Mouse (Mus musculus) frontal cortex, postnatal 36 days (tissue): ENCODE measurements at regions not wholly inside any gene's neighbourhood (a gene's known extent, or its start where the extent isn't known, plus 50 kb on each side); places are given as distances from the start of the nearest gene placed in this dataset.
A peak's percentile ranks its signal among the peaks of the same experiment; 100 is the strongest.

ENCODE experiments used
- DNase-seq, 2 experiments: peaks; one replicate each; pipeline ENCODE4 v3.0.0; 2022; ENCODE audit warnings: low spot score in 2 of 2

DNA sequence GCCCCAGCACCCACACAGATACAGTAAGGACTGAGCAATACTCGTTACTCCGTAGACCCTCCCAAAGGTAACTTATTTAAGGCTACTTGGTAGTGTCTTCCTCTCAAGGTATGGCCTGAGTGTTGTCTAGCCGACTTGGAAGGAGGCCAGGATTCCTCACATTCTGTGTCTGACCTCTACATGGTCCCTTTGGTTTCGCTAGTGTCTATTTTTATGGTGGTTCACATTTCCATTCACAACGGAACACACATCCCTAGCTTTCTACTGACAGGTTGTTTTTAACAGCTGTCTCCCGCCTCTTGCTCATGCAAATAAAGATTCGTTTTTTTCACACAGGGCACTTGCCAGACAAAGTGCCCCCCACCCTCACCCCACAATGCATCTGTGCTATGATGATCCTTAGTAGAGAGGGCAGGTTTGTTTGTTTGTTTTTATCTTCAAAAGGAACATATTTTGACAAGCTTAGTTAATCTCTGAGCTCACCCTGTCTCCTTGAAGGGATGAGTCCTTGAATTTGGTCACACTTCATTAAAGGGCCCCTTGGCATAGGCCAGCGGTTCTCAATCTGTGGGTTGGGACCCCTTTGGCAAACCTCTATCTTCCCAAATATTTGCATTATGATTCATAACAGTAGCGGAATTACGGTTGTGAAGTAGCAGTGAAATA lies 52.7 kb downstream of the Phlda1 start:
- DNase-seq: no peak

DNA sequence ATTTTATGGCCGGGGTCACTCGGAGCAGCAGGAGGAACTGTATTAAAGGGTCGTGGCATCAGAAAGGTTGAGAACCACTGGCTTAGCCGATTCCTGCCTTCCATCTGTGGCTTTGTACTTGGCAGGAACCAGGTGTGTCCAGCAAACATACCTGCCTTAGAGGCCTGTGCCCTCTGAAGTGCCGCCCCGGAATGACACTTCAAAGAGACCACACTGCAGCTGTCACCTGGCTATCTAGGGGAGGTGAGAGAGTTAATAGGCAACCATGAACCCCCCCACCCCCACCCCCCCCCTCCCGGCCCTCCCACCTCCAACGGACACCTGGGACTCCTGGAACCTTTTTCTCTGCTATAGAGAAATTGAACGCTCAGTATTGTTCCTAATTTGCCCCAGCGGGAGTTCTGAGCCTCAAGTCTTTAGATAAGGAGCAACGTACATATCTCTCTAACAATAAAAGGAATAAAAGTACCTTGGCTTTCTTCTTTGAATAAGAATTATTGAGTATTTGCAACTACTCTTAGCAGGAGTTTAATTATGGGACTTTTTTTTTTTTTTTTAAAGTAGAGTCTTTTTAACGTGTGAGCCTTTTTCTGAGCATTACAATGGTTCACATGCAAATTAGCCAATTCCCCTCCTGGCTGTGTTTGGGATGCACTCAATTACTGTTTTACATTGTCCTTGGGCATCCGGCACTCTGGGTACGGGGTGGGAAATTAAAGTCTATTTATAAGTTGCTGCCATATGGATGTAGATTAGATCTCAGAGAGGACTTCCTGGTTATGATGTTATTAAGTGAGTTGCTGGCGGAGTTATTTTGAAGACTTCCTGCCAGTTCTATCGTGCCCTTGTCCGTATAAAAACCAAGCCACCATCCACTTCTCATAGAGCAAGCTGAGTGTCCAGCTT lies 53.5 kb downstream of the Phlda1 start:
- DNase-seq: no peak

DNA sequence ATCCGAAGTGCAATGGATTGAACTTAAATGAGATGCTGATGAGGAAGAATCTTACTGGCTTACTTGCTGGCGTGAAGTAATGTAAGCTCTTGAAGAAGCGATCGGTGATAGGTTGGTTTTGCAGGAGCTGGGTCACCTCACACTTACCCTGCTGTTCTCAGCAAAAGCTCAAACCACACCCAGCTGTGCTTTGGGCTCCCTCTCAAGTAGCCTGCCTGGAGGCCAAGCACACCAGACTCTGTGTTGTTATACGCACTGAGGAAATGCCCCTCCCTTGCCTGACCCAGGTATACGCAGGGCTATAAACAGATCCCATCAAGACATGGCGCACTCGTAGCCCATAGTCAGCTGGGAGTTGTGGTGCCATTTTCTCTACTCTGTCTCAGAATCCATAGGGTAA lies 56.5 kb downstream of the Phlda1 start:
- no peak for DNase-seq

DNA sequence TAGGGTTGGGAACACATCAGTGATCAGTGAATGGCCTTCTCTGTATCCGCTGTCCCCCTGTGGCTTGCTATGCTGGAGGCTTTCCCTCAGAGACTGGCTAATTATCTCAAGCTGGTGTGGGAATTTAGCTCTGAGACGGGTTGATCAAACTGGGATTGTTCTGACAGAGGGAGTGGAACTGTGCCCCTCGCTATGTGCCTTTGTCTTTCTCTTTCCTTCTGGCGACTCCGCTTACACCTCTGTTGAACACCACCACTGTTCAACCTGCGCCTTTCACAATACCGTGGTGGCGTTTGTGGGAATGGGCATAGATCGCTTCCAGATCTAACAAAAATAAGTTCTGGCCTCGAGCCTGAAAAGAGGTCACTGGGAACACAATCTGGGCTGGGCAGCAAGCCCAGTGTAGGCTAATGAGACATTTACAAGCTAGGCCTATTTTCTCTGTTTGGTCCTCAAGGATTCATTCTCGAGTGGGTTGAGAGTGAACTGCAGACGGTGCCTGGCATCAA lies 60.8 kb downstream of the Phlda1 start:
- DNase-seq: peak; percentile 77 to 86

DNA sequence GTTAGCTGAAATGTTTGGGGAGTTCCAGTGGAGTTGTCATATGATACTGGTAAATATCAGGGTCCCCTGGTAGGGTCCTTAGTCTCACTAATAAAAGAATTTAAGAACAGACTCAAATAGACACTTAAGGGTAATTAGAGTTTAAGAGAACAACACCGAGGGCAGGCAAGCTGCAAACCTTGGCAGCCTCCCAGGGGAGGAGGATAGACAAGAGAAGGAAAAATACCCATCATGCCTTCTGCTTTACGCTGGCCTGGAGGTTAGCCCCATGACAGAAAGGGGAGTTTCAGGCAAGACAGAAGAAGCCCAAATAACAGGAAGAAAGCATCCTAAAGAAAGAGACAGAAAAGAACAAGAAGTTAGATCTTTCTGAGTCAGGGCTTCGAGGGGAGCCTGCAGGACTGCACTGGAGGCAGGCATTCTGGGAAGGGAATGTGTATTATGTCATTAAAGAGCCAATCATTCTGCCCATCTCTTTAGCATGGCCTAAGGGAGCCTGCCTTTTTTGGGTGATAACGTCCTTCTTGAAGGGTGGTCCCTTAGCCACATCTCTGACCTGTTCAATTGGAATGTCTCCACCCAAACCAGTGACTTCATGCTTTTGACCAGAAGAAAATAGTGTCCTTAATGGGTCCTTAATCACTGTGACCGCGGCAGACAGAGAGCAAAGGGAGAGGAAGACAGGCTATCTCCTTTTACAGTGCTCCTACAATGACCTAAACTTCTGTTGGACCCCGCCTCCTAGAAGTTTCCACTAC lies 64.6 kb downstream of the Phlda1 start:
- no peak for DNase-seq

DNA sequence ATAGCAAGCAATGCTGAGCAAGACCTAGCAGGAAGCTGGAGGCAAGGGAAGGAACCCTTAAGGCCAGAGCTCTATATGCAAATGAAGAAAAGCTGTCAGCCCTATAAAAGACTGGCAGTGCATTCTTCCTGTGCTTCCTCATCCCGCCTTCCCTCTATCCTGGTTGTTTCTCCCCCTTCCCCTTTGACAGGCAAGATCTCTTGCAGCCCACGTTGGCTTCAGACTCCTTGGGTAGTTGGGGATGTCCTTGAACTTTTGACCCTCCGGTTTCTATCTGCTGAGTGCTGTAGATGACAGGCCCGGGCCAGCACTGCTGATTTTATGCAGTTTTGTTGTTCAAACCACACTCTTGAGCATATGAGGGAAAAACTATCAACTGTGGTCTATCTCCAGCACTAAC lies 68.1 kb downstream of the Phlda1 start:
- no peak for DNase-seq

DNA sequence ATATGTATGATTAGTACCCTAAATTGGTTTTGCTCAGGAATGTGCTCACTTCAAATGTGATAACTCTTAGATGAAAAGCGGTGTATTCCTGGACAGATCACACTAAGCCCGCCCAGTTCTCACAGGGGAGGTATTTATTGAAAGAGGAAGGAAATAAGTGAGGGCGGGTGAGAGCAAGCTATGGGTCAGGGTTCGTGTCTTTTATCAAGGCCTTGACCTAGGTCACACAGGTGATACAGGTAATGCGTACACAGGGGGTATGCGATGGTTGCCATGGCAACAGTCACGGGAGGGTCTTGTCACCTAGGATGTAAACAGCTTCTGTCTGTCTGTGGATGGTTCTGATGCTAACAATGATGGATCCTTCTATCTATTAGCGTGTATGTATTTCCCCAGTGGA lies 68.7 kb downstream of the Phlda1 start:
- no peak for DNase-seq

DNA sequence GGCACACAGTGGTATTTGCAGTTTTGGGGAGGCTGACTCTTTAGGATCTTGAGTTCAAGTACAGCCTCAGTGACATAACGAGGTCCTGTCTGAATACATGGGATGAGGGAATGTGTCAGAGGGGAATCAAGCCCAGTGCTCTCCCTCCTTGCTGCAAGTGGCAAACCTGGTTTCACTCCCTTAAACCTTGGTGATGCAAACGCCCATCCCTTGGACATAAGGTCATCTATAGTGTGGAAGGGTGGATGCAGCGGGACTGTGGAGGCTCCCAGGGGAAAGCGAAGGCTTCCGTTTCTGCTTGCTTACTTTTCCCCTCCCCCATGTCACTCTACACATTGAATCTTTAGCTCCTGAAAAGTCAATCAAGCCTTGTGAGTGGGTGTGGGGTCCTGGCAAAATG lies 69.2 kb downstream of the Phlda1 start:
- DNase-seq: no peak

DNA sequence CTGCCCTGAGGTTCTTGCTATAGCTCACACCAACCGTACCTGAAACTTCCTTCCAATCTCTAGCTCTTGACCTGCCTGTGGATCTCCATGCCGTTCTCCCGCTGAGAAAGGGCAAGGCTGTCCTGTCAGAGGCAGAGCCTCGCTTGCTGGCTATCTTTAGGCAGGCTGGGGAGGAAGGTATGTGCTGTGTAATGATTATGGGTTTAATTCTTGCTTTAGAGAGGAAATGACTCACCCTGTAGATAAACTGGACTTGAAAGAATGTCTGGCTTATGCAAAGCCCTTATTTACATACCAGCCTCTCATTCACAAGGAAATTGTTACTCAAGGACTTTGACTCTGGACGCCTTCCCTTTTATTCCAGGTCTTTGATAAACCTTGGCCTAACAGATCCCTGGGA lies 69.8 kb downstream of the Phlda1 start:
- DNase-seq: no peak

DNA sequence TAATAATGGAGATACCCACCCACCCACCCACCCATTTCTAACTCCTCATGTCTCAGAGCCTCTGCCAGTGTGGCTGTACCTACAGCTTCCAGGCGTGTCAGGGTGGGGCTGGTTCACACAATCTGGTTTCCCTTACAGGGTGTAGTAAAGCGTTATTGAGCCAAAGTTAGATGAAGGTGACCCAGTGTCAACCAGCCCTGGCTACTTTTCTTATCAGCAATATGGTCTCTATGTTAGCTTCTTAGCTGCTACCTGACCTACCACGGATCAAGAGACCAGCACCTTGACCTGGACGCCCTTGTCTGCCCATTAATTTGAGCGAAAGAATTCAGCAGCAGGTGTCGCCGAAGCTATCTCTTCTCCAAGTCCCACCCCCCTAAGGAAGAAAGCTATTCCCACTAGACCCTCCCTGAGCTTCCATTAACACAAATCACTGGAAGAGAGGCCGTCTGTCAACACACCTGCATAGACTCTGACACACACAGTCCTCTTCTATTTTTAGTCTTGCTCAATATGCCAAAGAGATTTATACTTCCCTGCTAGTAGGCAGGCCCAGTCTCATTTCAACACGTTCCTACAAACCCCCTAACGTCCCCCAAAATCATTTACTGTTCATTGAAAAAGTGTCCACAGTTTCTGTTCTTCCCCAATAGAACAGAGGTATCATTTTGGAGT lies 70.4 kb downstream of the Phlda1 start:
- DNase-seq: no peak

DNA sequence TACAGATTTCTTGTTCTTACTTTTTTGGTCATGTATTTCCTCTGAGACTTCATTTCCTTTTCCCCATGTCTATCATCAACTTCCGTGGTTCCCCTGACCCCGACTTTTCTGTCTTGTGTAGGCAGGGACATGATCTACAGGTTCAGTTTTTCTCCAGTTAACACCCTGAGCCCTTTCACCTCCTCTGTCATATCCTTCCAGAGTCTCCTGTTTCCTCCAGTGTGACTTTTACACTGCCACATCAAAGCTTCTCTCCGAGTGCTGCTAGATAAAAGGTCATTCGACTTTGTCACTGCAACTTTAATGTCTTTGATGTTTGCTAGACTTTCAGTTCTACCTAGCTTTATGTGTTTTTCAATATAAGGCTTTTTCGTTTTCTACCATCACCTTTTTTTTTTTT lies 72.5 kb downstream of the Phlda1 start:
- DNase-seq: no peak

DNA sequence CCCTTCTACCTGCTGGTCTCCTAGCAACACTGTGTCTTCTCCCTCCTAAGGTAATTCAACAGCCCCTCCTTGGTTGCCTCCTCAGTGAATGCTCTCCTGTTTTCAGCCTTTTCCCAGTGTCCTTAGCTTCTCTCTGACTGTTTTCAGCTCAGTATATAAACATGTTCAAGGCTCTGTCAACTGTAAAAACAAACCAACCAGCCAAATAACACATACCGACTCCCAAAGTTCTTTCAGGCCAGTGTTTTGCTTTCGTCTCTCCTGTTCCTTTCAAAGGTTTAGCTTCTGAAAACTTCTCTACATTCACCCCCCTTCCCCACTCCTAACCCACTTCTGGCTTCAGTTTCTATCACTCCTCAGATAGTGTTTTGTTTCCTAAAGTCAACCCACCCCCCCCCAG lies 73.4 kb downstream of the Phlda1 start:
- no peak for DNase-seq

DNA sequence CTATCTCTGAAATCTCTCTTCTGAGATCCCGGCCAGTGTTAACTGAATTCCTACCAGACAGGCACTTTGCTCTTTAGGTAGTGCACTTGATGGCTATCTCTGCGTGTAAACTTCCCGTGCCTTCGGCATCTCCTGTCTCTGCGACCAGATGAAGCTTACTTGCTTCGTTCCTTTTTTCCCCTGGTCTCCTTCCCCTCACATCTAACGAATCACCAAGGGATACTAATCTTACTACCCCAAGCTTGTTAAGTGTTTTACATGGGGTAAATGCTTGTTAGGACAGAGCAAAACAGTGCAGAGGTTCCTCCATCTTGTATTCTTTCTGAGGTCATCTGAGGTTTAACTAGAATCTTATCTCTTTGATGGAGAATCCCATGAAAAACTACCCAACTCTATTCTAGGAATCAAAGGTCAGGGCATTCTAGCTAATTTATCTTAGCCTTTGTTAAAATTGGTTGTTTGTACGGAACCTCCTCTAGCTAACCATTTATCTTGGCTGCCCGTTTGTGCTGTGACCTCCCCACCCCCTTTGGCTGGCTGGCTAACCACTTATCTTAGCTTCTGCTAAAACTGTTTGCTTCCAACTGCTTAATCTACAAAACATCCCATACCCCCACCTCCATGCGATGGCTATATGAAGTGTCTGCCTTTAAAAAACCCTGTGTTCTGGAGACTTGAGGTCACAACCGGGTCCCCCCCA lies 74.5 kb downstream of the Phlda1 start:
- no peak for DNase-seq

DNA sequence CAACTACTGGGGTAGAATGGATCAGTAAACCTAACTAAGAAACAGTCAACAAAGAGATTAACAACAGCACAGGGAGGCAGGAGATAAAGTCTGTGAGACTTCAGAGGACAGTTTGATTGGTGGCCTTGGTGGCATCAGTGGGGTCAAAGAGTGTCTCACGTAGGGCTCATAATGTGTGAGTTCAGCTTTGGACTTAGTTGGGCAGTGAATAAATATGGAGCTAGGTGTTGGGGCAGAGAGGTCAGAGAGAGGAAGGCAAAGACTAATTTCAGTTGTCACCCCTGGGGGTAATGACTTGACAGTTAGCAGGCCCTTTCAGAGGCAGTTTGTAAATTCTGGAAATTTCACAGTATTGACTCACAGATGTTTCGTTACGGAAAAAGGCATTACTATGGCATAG lies 75.8 kb downstream of the Phlda1 start:
- no peak for DNase-seq

DNA sequence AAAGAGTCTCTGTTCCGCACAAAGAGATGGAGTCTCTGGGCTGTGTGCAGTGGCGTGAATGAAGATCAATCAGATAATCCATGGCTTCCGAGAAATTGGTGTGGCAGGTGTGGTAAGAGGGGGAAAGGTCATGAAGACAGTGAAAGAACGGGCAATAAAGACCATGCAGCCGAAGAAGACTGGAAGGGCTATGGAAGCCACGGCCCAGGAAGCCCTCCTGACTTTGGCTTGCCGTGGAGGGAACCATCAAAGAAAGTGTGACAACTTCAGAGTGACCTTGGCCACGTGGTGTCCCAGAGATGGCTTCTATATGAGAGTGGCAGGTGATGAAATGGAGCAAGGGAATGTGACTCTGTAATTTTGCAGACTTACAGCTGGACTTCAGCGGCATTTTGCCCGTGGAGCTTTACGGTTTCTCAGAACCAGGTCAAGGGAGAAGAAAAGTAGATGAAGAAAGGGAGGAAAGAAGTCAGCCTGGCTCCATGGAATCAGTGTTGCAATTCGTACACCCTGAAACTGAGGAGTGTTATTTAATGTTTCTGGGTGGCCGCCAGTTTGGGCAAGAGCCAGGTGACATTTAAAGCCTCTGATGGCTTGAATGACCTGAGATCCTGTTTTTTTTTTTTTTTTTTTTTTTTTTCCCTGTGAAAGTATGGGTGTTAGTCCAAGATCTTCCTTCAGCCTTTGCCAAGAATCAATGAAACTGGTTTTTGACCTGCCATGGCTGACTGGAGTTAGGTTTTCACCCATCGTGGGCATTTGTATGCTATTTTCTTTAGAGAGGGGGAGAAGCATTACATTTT lies 76.4 kb downstream of the Phlda1 start:
- no peak for DNase-seq

DNA sequence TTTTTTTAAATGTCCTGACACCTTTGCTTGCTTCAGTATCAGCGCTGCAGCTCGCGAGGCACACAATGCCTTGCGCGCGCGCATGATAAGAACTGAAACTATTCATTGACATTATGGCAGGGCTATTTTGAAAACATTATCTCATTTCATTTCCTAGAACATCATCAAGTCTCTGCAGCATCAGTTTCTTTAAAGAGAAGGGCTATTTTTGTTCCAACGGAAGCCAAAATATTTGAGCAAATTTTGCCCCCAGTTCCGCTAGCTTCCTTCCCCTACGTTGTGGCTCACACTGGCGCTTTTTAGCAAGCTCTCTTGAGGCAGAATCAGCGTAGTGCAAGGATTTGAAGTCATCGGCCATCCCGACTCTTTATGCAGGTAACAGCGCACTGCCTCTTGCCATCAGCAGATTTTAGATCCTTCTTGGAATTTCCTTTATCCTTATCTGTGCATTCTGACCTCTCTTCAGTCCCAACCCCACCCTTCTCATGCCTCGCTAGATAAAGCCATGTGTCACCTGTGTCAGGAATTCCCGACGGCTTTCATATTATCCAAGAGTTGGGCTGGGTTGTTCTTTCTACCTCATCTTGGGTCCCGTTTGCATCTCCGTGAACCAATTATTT lies 77.1 kb downstream of the Phlda1 start:
- no peak for DNase-seq

DNA sequence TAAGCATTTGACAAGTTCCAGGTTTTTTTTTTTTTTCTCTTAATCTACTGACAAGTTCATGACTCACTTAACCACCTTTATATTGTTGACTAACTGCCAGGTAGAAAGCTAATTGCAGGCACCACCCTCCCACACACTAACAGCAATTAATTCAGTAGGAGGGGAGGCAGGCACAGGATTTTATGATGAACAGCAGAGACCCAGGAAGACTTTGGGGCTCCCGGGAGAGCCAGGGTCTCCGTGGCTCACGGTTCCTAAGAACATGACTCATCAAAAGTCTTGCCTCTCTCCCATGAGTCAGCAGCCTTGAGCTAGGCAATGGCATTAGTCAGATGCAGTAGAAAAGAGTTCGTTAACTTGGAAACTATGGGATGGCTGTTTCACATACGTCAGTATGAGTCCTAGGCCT lies 77.7 kb downstream of the Phlda1 start:
- DNase-seq: no peak

DNA sequence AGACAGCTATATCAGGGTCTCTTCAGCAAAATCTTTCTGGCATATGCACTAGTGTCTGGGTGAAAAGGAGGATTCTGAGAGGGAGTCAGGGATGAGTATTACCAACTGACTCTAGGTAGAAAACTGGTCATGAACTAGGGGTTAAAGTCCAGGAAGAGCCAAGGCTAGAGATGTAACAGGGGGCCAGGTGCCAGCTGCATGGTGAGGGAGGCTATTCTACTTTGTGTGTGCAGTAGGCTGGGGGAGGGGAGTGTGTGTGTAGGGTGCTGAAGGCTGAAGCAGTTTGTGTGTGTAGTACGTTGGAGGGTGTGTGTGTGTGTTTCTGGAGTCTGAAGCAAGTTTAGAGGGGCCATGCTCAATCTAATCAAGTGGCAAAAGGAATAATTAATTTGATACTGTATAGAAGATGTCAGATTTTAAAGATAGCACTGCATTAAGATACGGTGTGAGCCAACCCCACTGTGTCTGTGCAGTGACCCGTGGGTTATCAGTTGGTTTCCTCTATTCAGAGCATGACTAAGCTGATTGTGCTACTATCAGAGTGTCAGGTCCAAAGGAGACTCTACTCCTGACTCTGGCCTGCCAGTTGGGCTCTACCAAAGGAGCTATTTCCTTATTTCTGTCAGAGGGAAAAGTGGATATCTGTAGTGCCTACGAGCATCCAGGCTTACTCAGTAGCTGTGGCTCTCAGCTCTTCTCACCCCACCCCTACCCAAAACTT lies 82.0 kb downstream of the Phlda1 start:
- no peak for DNase-seq

DNA sequence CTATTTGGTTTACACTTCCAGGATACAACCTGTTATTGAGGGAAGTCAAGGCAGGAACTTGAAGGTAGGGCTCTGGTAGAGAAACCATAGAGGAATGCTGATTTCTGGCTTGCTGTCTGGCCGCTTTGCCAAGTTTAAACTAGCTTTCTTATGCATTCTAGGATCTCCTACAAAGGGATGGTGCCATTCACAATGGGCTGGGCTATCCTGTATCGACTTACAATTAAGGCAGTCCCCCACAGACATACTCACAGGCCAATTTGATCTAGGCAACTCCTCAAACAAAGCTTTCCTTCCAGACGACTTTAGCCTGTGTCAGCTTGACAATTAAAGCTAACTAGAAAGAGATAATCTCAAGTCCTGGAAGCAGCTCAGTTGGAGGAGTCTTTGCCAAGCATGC lies 83.1 kb downstream of the Phlda1 start:
- no peak for DNase-seq
